15 mouse cellular contexts compared by ENCODE assay signal in the genomic region with DNA sequence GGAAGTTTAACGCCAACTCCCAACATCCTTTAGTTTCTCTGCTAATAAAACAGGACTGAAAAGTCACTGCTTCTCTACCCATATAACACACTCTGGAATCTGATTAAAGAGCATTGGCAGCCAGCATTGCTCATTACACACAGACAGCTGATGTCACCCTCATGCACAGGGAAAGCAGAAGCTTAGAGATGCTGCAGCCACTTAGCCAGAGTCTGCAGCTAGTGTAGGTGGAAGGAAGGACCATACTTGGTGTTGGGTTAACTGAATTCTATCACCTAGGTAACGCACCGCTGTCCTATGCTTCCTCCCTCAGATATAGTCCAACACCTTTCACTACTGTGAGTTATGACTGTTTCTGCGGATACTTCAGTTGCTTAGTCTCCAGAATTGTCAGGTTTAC.
DNase-seq lines count a peak whose midpoint lies in the region; ATAC-seq and TF ChIP-seq lines count a peak whose summit lies in the region.
"Had no signal": no experiment of that assay in that cellular context is flagged by ENCODE, and none has a peak within 500 bp of the region (broad histone marks: within the 10 kb centered on the region; RNA-seq: fewer than 3 reads in every experiment).

No protein-coding gene starts in this region.

- no peak for TF ChIP-seq CTCF in forebrain, postnatal 0 days (IDR thresholded peaks at IDR 0.05; ENCODE audit: low read depth)

- no peak overlapping the region for H3K27ac ChIP-seq in forebrain, embryonic 14.5 days (ENCODE audit: low read depth, low read length)
- no peak overlapping the region for H3K27ac ChIP-seq in forebrain, postnatal 0 days (ENCODE audit: low read depth, low read length)
- peak overlapping the region; percentile 46; the same call in 1 of the 2 replicates for H3K27ac ChIP-seq in midbrain, embryonic 12.5 days (replicated peaks)
- no peak overlapping the region for H3K27ac ChIP-seq in midbrain, embryonic 10.5 days (replicated peaks)
- H3K27ac ChIP-seq in midbrain, embryonic 13.5 days: peak overlapping the region; percentile 10; the same call in 1 of the 2 replicates
- no peak overlapping the region for H3K27ac ChIP-seq in forebrain, embryonic 11.5 days (ENCODE audit: low read depth, low read length)
- H3K27ac ChIP-seq: liver, embryonic 12.5 days; lung, embryonic 15.5 days had no signal

- no peak overlapping the region for H3K9ac ChIP-seq in forebrain, embryonic 14.5 days (ENCODE audit: low read length)
- no peak overlapping the region for H3K9ac ChIP-seq in forebrain, postnatal 0 days
- no peak overlapping the region for H3K9ac ChIP-seq in midbrain, embryonic 12.5 days (replicated peaks)
- H3K9ac ChIP-seq in midbrain, embryonic 13.5 days (replicated peaks): no peak overlapping the region
- H3K9ac ChIP-seq in forebrain, embryonic 11.5 days (ENCODE audit: low read length): no peak overlapping the region
- H3K9ac ChIP-seq: liver, embryonic 12.5 days; lung, embryonic 15.5 days had no signal

- no peaks in the 10 kb centered on the region for H3K36me3 ChIP-seq in forebrain, embryonic 14.5 days (ENCODE audit: control insufficient read depth, insufficient read depth, low read length)
- no peaks in the 10 kb centered on the region for H3K36me3 ChIP-seq in forebrain, postnatal 0 days (ENCODE audit: insufficient read depth)
- H3K36me3 ChIP-seq in midbrain, embryonic 12.5 days: no peaks in the 10 kb centered on the region
- no peaks in the 10 kb centered on the region for H3K36me3 ChIP-seq in midbrain, embryonic 10.5 days
- no peaks in the 10 kb centered on the region for H3K36me3 ChIP-seq in midbrain, embryonic 13.5 days
- no peaks in the 10 kb centered on the region for H3K36me3 ChIP-seq in forebrain, embryonic 11.5 days (ENCODE audit: control insufficient read depth, insufficient read depth, low read length)
- H3K36me3 ChIP-seq: limb, embryonic 10.5 days; liver, embryonic 12.5 days; lung, embryonic 15.5 days had no signal

- no peak overlapping the region for H3K4me2 ChIP-seq in forebrain, embryonic 14.5 days (ENCODE audit: low read length)
- no peak overlapping the region for H3K4me2 ChIP-seq in forebrain, postnatal 0 days (ENCODE audit: low read depth)
- H3K4me2 ChIP-seq in midbrain, embryonic 12.5 days (replicated peaks): no peak overlapping the region
- no peak overlapping the region for H3K4me2 ChIP-seq in midbrain, embryonic 13.5 days (replicated peaks)
- H3K4me2 ChIP-seq in forebrain, embryonic 11.5 days (ENCODE audit: low read depth, low read length, severe bottlenecking): no peak overlapping the region
- H3K4me2 ChIP-seq: lung, embryonic 15.5 days had no signal

- no peaks in the 10 kb centered on the region for H3K9me3 ChIP-seq in forebrain, embryonic 14.5 days (replicated peaks; ENCODE audit: control insufficient read depth, low read length)
- H3K9me3 ChIP-seq in forebrain, postnatal 0 days (ENCODE audit: low read length): no peaks in the 10 kb centered on the region
- H3K9me3 ChIP-seq in midbrain, embryonic 12.5 days: no peaks in the 10 kb centered on the region
- H3K9me3 ChIP-seq in midbrain, embryonic 10.5 days (replicated peaks): no peaks in the 10 kb centered on the region
- H3K9me3 ChIP-seq in midbrain, embryonic 13.5 days: no peaks in the 10 kb centered on the region
- no peaks in the 10 kb centered on the region for H3K9me3 ChIP-seq in forebrain, embryonic 11.5 days (ENCODE audit: control insufficient read depth, low read length)
- H3K9me3 ChIP-seq: limb, embryonic 10.5 days; liver, embryonic 12.5 days; lung, embryonic 15.5 days had no signal

- no peaks in the 10 kb centered on the region; the same call in 1 of the 2 replicates for H3K4me1 ChIP-seq in forebrain, embryonic 14.5 days (ENCODE audit: control insufficient read depth, insufficient read depth, low read length)
- H3K4me1 ChIP-seq in forebrain, postnatal 0 days (ENCODE audit: insufficient read depth): no peaks in the 10 kb centered on the region
- H3K4me1 ChIP-seq in midbrain, embryonic 12.5 days: peaks cover 32% of the 10 kb centered on the region
- H3K4me1 ChIP-seq in midbrain, embryonic 10.5 days: peaks cover 59% of the 10 kb centered on the region
- H3K4me1 ChIP-seq in midbrain, embryonic 13.5 days (replicated peaks): peaks cover 60% of the 10 kb centered on the region
- no peaks in the 10 kb centered on the region for H3K4me1 ChIP-seq in forebrain, embryonic 11.5 days (replicated peaks; ENCODE audit: control insufficient read depth, insufficient read depth, low read length)

- no peak for DNase-seq in forebrain, embryonic 14.5 days (ENCODE audit: low spot score)
- no peak for DNase-seq in forebrain, postnatal 0 days
- DNase-seq in midbrain, embryonic 10.5 days (ENCODE audit: low spot score): no peak
- DNase-seq in right cerebral cortex, postnatal 14 days: no peak
- no peak for DNase-seq in forebrain, embryonic 11.5 days (ENCODE audit: low spot score)
- DNase-seq: cerebellum, adult 18-20 months; heart, postnatal 14 days; kidney, adult 2 months; right cerebral cortex, postnatal 4 days had no signal

- no peak overlapping the region for H3K4me3 ChIP-seq in forebrain, embryonic 14.5 days (ENCODE audit: low read depth, low read length)
- no peak overlapping the region for H3K4me3 ChIP-seq in forebrain, postnatal 0 days (ENCODE audit: low read depth, low read length)
- no peak overlapping the region for H3K4me3 ChIP-seq in midbrain, embryonic 12.5 days
- no peak overlapping the region for H3K4me3 ChIP-seq in midbrain, embryonic 10.5 days
- H3K4me3 ChIP-seq in midbrain, embryonic 13.5 days (replicated peaks): no peak overlapping the region
- H3K4me3 ChIP-seq in forebrain, embryonic 11.5 days (ENCODE audit: low read depth, low read length): no peak overlapping the region
- H3K4me3 ChIP-seq: liver, embryonic 12.5 days; lung, embryonic 15.5 days had no signal

- H3K27me3 ChIP-seq in forebrain, embryonic 14.5 days (replicated peaks; ENCODE audit: control insufficient read depth, insufficient read depth, low read length): peaks cover 12% of the 10 kb centered on the region; the same call in 1 of the 2 replicates
- H3K27me3 ChIP-seq in forebrain, postnatal 0 days (ENCODE audit: insufficient read depth, low read length): peaks cover 38% of the 10 kb centered on the region
- no peaks in the 10 kb centered on the region for H3K27me3 ChIP-seq in midbrain, embryonic 12.5 days
- peaks cover 14% of the 10 kb centered on the region; the same call in 1 of the 2 replicates for H3K27me3 ChIP-seq in midbrain, embryonic 10.5 days (ENCODE audit: low read depth, poor library complexity, severe bottlenecking)
- H3K27me3 ChIP-seq in midbrain, embryonic 13.5 days: no peaks in the 10 kb centered on the region
- H3K27me3 ChIP-seq in forebrain, embryonic 11.5 days (ENCODE audit: control insufficient read depth, insufficient read depth, low read length): peaks cover 2% of the 10 kb centered on the region; the same call in 1 of the 2 replicates
- H3K27me3 ChIP-seq: liver, embryonic 12.5 days had no signal

- 0 out of 2 replicates have a peak, but pooled peaks have one; percentile 18 for ATAC-seq in forebrain, embryonic 14.5 days
- ATAC-seq in forebrain, postnatal 0 days: no peak
- no peak for ATAC-seq in midbrain, embryonic 12.5 days (ENCODE audit: low FRiP score, low read depth)
- peak; percentile 40; the same call in 1 of the 2 replicates for ATAC-seq in midbrain, embryonic 13.5 days
- ATAC-seq in erythroblast, adult 5-6 weeks (replicated peaks; ENCODE audit: low FRiP score, poor library complexity, severe bottlenecking): no peak
- ATAC-seq in forebrain, embryonic 11.5 days (replicated peaks; ENCODE audit: low FRiP score): no peak
- ATAC-seq: liver, embryonic 12.5 days had no signal

- 93% methylated on average over 4 of the region's 4 CpGs for WGBS in forebrain, embryonic 14.5 days
- 89% methylated on average over 4 of the region's 4 CpGs for WGBS in forebrain, postnatal 0 days
- WGBS in midbrain, embryonic 12.5 days: 91% methylated on average over 4 of the region's 4 CpGs
- WGBS in midbrain, embryonic 10.5 days: 93% methylated on average over 4 of the region's 4 CpGs
- 90% methylated on average over 4 of the region's 4 CpGs for WGBS in midbrain, embryonic 13.5 days
- WGBS in forebrain, embryonic 11.5 days: 95% methylated on average over 4 of the region's 4 CpGs

Comparison
In these comparisons a context has a peak if more than half of its experiments do, and no peak if none do; other contexts are left out.
1. ATAC-seq: peak in forebrain, embryonic 14.5 days (single experiment) and midbrain, embryonic 13.5 days (single experiment); none in forebrain, postnatal 0 days (single experiment), midbrain, embryonic 12.5 days (single experiment), erythroblast, adult 5-6 weeks (single experiment) and forebrain, embryonic 11.5 days (single experiment).
2. H3K27ac ChIP-seq: peak in midbrain, embryonic 12.5 days (single experiment) and midbrain, embryonic 13.5 days (single experiment); none in forebrain, embryonic 14.5 days (single experiment), forebrain, postnatal 0 days (single experiment), midbrain, embryonic 10.5 days (single experiment) and forebrain, embryonic 11.5 days (single experiment).